Mouse (Mus musculus): Measurements from ENCODE around the gene Pafah2.

Gene Pafah2

DNA sequence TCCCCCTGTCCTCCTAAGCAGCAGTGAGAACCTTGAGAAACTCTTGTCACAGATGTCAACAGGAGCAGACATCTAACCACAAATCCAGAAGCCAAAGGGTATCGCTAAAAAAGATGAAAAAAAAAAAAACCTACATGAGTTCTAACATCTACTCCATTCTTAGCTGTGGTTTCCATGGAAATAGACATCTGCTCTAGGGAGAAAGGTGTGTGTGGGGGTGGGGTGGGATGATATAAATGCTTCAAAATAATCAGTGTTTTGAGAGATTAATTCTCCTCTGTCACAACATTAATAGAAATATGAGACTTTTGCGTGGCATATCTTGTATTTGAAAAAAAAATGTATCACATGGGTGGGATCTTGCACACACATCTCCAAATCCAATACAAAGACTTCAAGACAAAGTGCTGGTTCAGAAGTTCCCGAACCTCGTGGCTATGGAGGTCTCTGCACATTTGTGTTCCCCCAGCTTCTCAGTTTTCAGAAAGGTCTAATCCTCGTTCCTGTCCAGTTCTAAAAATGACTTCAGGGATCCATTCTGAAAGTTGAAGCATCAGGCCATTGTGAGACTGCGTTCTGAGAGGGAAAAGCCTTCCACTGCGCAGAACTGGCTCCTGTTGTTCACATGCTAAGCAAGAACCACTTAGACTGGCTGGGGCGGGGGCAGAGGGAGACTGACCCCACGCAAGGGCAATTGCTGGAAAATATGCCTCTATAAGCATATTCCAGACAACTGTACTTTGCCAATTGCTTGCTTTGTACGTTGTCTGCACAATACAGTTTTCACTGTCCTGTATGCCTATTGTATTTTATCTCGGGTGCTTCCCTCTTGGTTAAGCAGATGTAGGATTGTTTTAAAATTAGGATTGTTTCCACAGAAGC, 70.5 kb downstream of the Pafah2 start:
- no peak for DNase-seq

DNA sequence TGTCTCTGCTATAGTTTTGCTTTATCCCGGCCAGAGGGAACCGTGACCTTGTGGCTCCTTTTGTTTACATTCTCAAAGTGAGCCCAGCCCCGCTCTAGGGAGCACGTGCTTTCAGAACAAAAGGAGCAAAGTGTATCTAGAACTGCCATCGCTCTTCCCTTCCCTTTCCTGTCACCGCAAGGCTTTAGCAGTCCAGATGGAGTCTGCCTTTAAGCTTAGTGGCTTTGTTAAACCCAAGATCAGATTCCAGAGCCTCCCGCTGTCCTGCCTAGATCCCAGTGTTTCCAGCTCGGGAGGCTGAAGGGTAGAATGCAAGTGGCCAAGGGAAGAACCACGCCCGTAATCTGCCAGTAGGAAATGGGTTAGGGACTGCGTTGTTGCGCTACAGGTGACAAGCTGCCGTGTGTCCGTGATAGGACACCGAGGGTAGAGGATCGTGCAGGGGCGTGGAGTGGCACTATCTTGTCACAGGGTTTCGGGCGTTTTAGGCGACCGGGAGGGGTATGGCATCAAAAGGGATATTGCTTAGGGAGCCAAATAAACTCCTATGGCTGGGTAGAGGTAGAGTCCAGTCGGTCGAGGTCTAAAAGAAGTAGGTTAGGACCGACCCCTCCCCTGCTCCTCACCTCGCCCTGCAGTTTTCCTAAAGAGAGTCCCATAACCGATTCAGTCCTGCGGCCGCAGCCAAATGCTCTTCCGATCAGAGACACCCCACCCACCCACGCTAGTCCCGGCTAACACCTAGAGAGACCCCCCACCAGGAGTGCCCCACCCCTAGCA, 71.5 kb downstream of the Pafah2 start:
- DNase-seq = peak; percentile 84

DNA sequence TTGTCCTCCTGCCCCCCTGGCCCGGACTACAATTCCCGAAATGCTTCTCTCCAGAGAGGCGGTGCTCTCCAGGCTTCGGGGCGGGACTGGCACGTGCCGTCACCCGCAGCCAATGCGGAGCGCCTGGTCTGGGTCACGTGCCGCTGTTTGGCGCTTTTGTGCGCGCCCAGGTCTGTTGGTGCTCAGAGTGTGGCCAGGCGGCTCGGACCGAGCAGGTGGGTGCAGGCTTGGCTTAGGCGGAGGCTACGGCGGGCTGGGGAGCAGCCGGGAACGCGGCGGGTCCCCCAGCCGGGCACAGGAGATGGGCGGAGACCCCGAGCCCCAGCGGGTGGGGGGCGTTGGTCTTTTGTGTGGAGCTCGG, 72.1 kb downstream of the Pafah2 start, which contains the start of gene Stmn1:
TSS of gene Stmn1 (plus strand) at position 106 of the 361 bp plus-strand sequence.
- DNase-seq = peak; percentile 98

DNA sequence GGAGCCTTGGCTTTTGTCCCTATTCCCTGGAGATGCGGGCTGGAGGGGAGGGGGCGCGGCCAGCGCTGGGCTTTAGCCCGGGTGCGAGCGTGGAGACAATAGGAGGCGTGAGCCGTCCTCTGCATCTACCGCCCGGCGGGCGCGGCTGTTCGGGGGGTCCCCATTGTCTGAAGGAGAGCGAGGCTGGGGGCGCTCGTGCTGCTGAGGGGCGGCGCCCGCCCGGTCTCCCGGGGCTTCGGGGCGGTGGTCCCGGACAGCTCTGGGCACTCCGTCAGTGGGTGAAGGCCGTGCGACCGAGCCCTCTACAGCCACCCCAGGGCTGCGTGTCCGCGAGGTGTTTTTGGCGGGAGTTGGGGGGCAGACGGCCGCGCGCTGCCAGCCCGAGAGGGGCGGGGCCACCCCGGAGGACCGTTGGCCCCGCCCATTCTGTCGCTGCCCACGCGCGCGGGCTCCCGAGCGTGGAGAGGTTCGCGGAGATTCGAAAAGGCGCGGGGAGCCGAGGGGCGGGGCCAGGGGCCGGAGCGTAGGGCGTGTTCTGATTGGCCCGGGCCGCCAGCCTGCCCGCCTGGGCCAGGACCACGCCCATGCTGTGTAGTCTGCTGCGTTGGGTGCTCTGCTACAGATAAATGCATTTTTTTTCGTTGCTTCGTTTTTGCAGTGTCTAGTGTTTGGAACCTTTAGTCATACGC, 72.6 kb downstream of the Pafah2 start:
- DNase-seq = peak; percentile 96

DNA sequence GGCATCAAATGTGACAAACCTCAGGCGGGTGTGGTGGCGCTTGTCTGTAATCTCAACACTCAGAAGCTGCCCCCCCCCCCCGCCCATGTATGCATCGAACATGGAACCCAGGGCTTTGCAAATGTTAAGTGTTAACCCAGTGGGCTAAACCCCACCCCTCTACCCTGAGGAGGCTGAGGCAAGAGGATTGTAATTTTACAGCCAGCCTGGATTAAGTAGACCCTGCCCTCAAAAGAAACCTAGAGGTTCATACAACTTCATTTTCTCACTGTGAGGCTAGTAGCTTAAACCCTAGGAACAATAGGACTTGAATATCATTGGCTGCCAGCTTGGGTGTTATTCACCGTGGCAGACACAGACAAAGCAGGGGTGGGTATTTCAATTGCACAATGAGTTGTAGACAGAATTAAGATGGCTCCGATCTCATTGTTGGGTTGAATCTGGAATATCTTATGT, 73.2 kb downstream of the Pafah2 start:
- peak; percentile 75 for DNase-seq

DNA sequence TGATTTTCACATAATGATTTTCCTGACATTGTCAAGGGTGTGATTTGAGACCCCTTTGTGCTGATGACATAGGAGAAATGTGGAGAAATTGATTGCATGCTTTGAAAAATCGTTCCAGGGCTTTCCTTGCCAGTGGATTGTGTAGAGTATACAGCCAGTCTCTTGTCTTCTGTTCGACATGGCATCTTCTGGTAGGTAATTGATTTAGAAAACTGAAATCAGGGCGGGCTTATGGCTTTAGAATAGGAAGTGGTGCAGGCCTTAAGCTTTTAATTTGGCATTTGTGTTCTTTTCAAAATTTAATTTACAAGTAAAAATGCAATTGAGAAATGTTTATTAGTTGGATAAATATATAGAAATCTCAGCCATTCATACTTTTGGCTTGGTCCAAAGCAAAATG, 73.9 kb downstream of the Pafah2 start:
- DNase-seq = no peak

DNA sequence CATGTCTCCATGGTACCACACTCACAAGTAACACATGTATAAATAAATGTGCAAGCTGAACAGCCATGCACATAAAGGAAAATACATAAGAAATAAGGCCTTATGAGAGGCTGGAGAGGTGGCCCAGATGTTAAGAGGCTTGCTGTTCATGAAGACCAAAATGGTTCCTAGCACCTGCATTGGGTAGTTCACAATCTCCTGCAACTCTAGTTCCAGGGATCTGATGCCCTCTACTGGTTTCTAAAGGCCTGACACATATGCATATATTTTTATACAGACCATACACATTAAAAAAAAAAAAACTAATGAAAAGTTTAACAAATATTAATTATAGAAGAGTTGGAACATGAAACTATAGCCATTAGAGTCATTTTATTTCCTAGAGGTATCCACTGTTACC, 75.3 kb downstream of the Pafah2 start:
- peak; percentile 50 for DNase-seq

DNA sequence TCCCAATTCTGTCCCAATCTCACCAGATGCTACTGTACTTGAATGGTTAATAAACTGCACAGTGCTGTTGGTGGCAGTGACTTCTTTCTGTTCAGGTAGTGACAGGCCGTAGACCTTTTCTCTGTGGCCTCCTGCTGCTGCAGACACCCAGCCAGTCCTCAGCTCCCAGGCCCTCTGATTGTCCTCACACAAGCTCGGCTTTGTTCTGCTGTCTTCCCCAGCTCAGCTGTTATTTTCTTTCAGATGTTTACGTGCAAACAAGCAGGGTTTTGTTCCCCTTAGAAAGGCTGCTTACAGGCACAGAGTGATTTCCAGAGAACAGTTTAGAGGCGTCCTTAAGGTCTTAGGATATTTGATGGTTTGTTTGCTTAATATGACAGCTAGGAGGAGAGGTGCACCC, 77.6 kb downstream of the Pafah2 start:
- DNase-seq = no peak

DNA sequence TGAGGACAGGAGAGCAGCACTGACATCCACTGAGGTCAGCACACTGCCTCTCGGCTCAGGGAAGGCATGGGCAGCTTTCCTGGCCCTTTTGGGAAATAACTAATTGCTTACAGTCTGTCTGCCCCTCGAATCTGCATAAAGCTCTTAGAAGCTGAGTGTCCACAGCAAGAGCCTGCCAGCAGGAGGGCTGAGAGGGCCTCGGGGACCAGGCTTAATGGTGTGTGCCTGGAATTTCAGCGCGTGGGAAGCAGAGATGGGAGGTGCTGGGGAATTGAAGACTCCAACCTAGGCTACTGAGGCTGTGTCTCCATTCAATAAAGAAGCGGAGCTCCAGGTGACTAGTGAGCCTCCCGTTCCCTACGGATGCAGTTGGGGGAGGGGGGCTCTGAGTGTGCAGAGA, 78.1 kb downstream of the Pafah2 start:
- no peak for DNase-seq

DNA sequence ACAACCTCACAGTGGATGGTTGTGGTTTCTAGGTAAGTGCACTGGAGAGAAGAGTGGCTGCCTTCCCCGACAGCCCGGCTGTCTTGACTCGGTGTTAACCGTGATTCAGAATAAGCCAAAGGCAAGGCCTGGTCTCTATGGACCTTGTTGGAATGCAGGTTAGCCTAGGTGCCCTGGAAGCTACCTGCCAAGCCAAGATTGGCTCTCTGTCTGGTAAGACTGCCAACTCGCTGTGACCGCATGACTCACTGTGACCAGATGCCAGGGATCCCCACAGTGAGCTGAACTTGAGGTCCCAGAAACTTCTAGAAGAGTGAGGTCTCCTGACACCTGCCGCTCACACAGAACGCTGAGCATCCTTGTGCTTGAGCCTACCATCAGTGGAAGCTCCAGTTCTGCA, 80.8 kb downstream of the Pafah2 start:
- DNase-seq = no peak
